ENCODE assay signal across 24 mouse cellular contexts in the genomic region with DNA sequence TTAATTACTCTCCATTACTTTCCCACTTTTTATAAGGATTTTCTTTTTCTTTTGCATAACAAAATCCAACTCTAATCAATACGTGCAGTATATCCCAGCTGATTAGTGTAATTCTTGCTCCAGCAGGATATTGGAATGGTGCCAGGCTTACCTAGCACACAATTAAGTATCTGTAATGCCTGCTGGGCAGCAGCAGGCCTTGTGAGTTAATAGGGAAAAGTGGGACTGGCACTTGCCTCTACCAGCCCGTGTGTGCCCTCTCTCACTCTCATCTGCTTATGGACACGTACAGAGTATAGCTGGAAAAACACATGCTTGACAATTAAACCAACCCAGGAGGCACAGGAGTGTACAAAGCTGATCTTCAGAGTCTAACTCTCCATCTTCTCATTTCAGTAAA. TPM values are rescaled to one million over a fixed set of nuclear protein-coding genes. Genes with fewer than 3 reads are reported as not detected.
DNase-seq lines count a peak whose midpoint lies in the region; ATAC-seq lines count a peak whose summit lies in the region.
"Had no signal": no experiment of that assay in that cellular context is flagged by ENCODE, and none has a peak within 500 bp of the region (broad histone marks: within the 10 kb centered on the region; RNA-seq: fewer than 3 reads in every experiment).

No protein-coding gene starts in this region.

- no peaks in the 10 kb centered on the region for H3K27me3 ChIP-seq in hindbrain, embryonic 12.5 days
- H3K27me3 ChIP-seq in hindbrain, embryonic 11.5 days (ENCODE audit: control insufficient read depth, insufficient read depth, low read length), result no peaks in the 10 kb centered on the region
- no peaks in the 10 kb centered on the region for H3K27me3 ChIP-seq in hindbrain, embryonic 16.5 days (replicated peaks; ENCODE audit: control insufficient read depth, insufficient read depth, low read length)
- no peaks in the 10 kb centered on the region for H3K27me3 ChIP-seq in neural tube, embryonic 15.5 days (replicated peaks)
- H3K27me3 ChIP-seq: CH12.LX; limb, embryonic 15.5 days; lung, embryonic 15.5 days had no signal

- ATAC-seq in hindbrain, embryonic 12.5 days (ENCODE audit: low FRiP score), result no peak
- no peak for ATAC-seq in hindbrain, embryonic 11.5 days (ENCODE audit: low FRiP score)
- 0 out of 2 replicates have a peak, but pooled peaks have one; percentile 17 for ATAC-seq in hindbrain, embryonic 16.5 days
- ATAC-seq in neural tube, embryonic 15.5 days (ENCODE audit: low FRiP score), result peak; percentile 45
- ATAC-seq: Patski had no signal

- no peaks in the 10 kb centered on the region for H3K36me3 ChIP-seq in hindbrain, embryonic 12.5 days
- no peaks in the 10 kb centered on the region for H3K36me3 ChIP-seq in hindbrain, embryonic 11.5 days (ENCODE audit: control insufficient read depth, insufficient read depth, low read length)
- H3K36me3 ChIP-seq in hindbrain, embryonic 16.5 days (ENCODE audit: control insufficient read depth, insufficient read depth, low read length), result no peaks in the 10 kb centered on the region
- no peaks in the 10 kb centered on the region for H3K36me3 ChIP-seq in neural tube, embryonic 15.5 days
- H3K36me3 ChIP-seq: G1E; limb, embryonic 15.5 days; lung, embryonic 15.5 days had no signal

- H3K9me3 ChIP-seq in hindbrain, embryonic 12.5 days (replicated peaks), result no peaks in the 10 kb centered on the region
- no peaks in the 10 kb centered on the region for H3K9me3 ChIP-seq in hindbrain, embryonic 11.5 days (ENCODE audit: control insufficient read depth, low read length)
- H3K9me3 ChIP-seq in hindbrain, embryonic 16.5 days (ENCODE audit: control insufficient read depth, low read length), result no peaks in the 10 kb centered on the region
- no peaks in the 10 kb centered on the region for H3K9me3 ChIP-seq in neural tube, embryonic 15.5 days (replicated peaks)
- H3K9me3 ChIP-seq: G1E; limb, embryonic 15.5 days; lung, embryonic 15.5 days had no signal

- H3K9ac ChIP-seq in hindbrain, embryonic 12.5 days, result no peak overlapping the region
- H3K9ac ChIP-seq in hindbrain, embryonic 11.5 days (ENCODE audit: low read depth, low read length), result no peak overlapping the region
- no peak overlapping the region for H3K9ac ChIP-seq in hindbrain, embryonic 16.5 days (ENCODE audit: low read depth, low read length)
- H3K9ac ChIP-seq in neural tube, embryonic 15.5 days (replicated peaks), result no peak overlapping the region
- H3K9ac ChIP-seq: limb, embryonic 15.5 days; liver, embryonic 14.5 days; lung, embryonic 15.5 days had no signal

- no peak overlapping the region for H3K4me3 ChIP-seq in hindbrain, embryonic 12.5 days
- no peak overlapping the region for H3K4me3 ChIP-seq in hindbrain, embryonic 11.5 days (ENCODE audit: low read depth, low read length)
- no peak overlapping the region for H3K4me3 ChIP-seq in hindbrain, embryonic 16.5 days (ENCODE audit: low read length)
- H3K4me3 ChIP-seq in neural tube, embryonic 15.5 days (replicated peaks), result no peak overlapping the region
- H3K4me3 ChIP-seq: limb, embryonic 15.5 days; lung, embryonic 15.5 days had no signal

- DNase-seq in hindbrain, embryonic 11.5 days (ENCODE audit: low spot score), result no peak
- DNase-seq in retina, postnatal 1 day, result peak; percentile 75
- no peak for DNase-seq in retina, embryonic 14.5 days (ENCODE audit: low spot score)
- no peak for DNase-seq in heart, adult 9 months (ENCODE audit: low spot score in 2 of 2)
- DNase-seq in lung, postnatal 4 days, result no peak
- DNase-seq: B cell, adult 2 months; cerebellum, adult 18-20 months; gastrocnemius, postnatal 25 days; heart, adult 18-20 months; kidney, adult 11 months; kidney, postnatal 4 days; layer of hippocampus, adult 9-11 months; lung, postnatal 36 days; right cerebral cortex, postnatal 14 days; spleen, adult 18-20 months had no signal

- peak overlapping the region; percentile 40 for H3K27ac ChIP-seq in hindbrain, embryonic 12.5 days
- no peak overlapping the region for H3K27ac ChIP-seq in hindbrain, embryonic 11.5 days (ENCODE audit: low read depth, low read length)
- no peak overlapping the region for H3K27ac ChIP-seq in hindbrain, embryonic 16.5 days (ENCODE audit: low read depth, low read length)
- no peak overlapping the region for H3K27ac ChIP-seq in neural tube, embryonic 15.5 days (replicated peaks)
- H3K27ac ChIP-seq: limb, embryonic 15.5 days; liver, embryonic 14.5 days; lung, embryonic 15.5 days had no signal

- peaks cover 30% of the 10 kb centered on the region for H3K4me1 ChIP-seq in hindbrain, embryonic 12.5 days
- H3K4me1 ChIP-seq in hindbrain, embryonic 11.5 days (replicated peaks; ENCODE audit: control insufficient read depth, insufficient read depth, low read length), result 0 out of 2 replicates have a peak, but pooled peaks cover 2% of the 10 kb centered on the region
- H3K4me1 ChIP-seq in hindbrain, embryonic 16.5 days (ENCODE audit: control insufficient read depth, insufficient read depth, low read depth, low read length), result peaks cover 9% of the 10 kb centered on the region
- H3K4me1 ChIP-seq in neural tube, embryonic 15.5 days, result peaks cover 22% of the 10 kb centered on the region
- H3K4me1 ChIP-seq: limb, embryonic 15.5 days; lung, embryonic 15.5 days had no signal

- H3K4me2 ChIP-seq in hindbrain, embryonic 12.5 days (replicated peaks), result no peak overlapping the region
- H3K4me2 ChIP-seq in hindbrain, embryonic 11.5 days (replicated peaks; ENCODE audit: low read depth, low read length), result no peak overlapping the region
- no peak overlapping the region for H3K4me2 ChIP-seq in hindbrain, embryonic 16.5 days (ENCODE audit: low read length)
- no peak overlapping the region for H3K4me2 ChIP-seq in neural tube, embryonic 15.5 days
- H3K4me2 ChIP-seq: limb, embryonic 15.5 days; lung, embryonic 15.5 days had no signal

- 37% methylated on average over 3 of the region's 3 CpGs for WGBS in hindbrain, embryonic 12.5 days
- WGBS in hindbrain, embryonic 11.5 days, result 71% methylated on average over 3 of the region's 3 CpGs
- 23% methylated on average over 3 of the region's 3 CpGs for WGBS in hindbrain, embryonic 16.5 days
- WGBS in neural tube, embryonic 15.5 days, result 19% methylated on average over 3 of the region's 3 CpGs

RNA-seq across cellular contexts. Expression of a gene that starts 11.4 kb away (rescaled TPM):
- 11.6 and 12.2 TPM in 2 replicates for polyA plus RNA-seq in hindbrain, embryonic 12.5 days (2016; fragmentation: Nextera tagmentation; extraction: Ambion mirVana)
- 12.7 and 15.5 TPM in 2 replicates for polyA plus RNA-seq in hindbrain, embryonic 11.5 days (2014; fragmentation: Nextera tagmentation; extraction: Ambion mirVana)
- polyA plus RNA-seq in hindbrain, embryonic 16.5 days (2015; fragmentation: Nextera tagmentation; extraction: Ambion mirVana), result 7.5 and 8.5 TPM in 2 replicates
- polyA plus RNA-seq in neural tube, embryonic 15.5 days (2015; fragmentation: Nextera tagmentation; extraction: Ambion mirVana), result 7.8 and 10.2 TPM in 2 replicates
- polyA plus RNA-seq: G1E had no signal

Comparison
In these comparisons a context has a peak if more than half of its experiments do, and no peak if none do; other contexts are left out.
1. ATAC-seq: peak in hindbrain, embryonic 16.5 days (single experiment) and neural tube, embryonic 15.5 days (single experiment); none in hindbrain, embryonic 12.5 days (single experiment) and hindbrain, embryonic 11.5 days (single experiment).